Mouse (Mus musculus) embryonic fibroblast, embryonic 13.5 days (primary cell): ENCODE results near the gene Ccdc13.

Experiments used
- CTCF ChIP-seq: IDR thresholded peaks from 2 replicates; pipeline ENCODE4 v1.5.1; 2011; ENCODE audit warnings: mild to moderate bottlenecking, control low read depth, low read length, moderate library complexity, borderline replicate concordance; ENCODE audit not compliant: insufficient read depth
- POLR2A ChIP-seq: IDR thresholded peaks from 2 replicates; pipeline ENCODE4 v1.6.1; 2011; ENCODE audit warnings: low read depth, mild to moderate bottlenecking, control low read depth, low read length, moderate library complexity

GRCm38 (mm10) chr9:121854246-121854645, 15.0 kb upstream of the Ccdc13 start:
- TF ChIP-seq POLR2A, result no peak
- TF ChIP-seq CTCF, result no peak
